Mouse (Mus musculus) retina, postnatal 1 day (tissue): ENCODE measurements at regions not wholly inside any gene's neighbourhood (a gene's known extent, or its start where the extent isn't known, plus 50 kb on each side); places are given as distances from the start of the nearest gene placed in this dataset.

ENCODE experiments used
- DNase-seq: peaks from one replicate; pipeline ENCODE4 v3.0.0-alpha.2; 2012

DNA sequence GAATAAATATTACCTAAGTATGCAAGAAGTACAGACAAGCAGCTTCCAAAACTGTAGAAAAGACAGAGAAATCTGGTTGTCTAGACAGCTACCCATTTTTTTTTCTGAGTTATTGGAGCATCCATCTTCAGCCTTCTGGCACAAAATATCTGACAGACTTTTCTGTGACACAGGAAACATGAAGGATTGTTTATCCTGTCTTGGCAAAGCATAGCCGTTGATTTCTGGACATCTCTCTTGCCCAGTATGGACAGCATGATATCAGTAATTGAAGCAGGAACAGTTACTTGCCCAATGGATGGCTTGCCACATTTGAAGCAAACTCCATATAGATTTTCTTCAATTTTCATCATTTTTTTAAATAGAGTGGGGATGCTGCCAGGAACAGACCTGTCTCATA is 96.1 kb upstream of the Naaladl2 start:
- DNase-seq: no peak

- peak; percentile 48 for DNase-seq
These were observed 76.5 kb upstream of the Naaladl2 start for GRCm38 (mm10) chr3:25220601-25221000.

GRCm38 (mm10) chr3:25208041-25208685 is 64.1 kb upstream of the Naaladl2 start:
- DNase-seq: no peak
